Mouse (Mus musculus): Measurements from ENCODE around the gene Furin.

Gene Furin

DNA sequence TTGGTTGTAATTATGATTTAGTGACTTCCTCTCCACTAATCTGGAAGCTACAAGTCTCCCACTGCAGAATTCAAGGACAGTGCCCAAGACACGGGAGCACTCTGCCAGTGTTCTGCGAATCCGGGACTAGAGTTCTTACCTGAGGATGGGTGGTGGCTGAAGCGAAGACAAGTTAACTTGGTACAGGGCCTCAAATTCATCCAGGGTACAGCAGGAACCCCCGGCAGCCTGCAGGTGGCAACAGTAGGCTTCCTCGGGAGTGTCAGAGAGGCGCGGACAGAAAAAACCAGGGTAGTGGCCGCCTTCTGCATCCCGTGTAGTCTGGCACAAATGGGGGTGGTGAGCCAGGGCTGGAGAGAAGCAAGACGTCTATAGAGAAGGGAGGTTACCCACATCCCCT, 64.4 kb downstream of the Furin start, which contains the start of gene Unc45a:
Unc45a (minus strand) TSS at position 213 of the 400 bp plus-strand sequence.
- DNase-seq (ENCODE audit: low spot score in 2 of 2), result peak; percentile 79 to 80

GRCm38 (mm10) chr7:80339793-80340628, 65.2 kb downstream of the Furin start:
- peak; percentile 98 to 99 for DNase-seq (ENCODE audit: low spot score in 2 of 2)

DNA sequence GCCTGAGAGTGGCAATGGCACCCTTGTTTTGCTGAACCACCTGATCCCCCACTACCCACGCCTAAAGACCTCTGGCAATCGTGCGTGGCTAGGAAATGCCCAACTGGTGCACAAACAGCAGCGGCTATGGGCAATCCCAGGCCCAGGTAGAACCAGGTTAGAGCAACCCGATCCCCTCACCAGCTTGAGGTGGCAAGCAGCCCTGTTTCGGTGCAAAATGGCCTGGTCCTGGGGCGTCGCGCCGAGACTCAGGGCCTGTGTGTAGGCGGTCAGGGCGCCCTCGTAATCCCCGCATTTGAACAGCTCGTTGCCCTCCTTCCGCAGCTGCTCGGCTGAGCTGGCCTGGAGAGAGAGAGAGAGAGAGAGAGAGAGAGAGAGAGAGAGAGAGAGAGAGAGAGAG, 65.9 kb downstream of the Furin start:
- peak in 1 of 2 experiments; percentile 63 for DNase-seq (ENCODE audit: low spot score in 2 of 2)
